Mouse (Mus musculus) G1E (cell line): ENCODE measurements around the gene Vps11.

Source experiments
- CTCF ChIP-seq: IDR thresholded peaks from 2 replicates; pipeline ENCODE4 v1.5.1; 2012; ENCODE audit warnings: low read depth, low read length, inconsistent platforms, mixed read lengths
- GATA1 ChIP-seq: IDR thresholded peaks from 2 replicates; pipeline ENCODE4 v1.6.1; 2012; ENCODE audit warnings: borderline replicate concordance, low read length, inconsistent platforms, mixed read lengths
- GATA2 ChIP-seq: IDR thresholded peaks from 2 replicates; pipeline ENCODE4 v1.6.1; 2012; ENCODE audit warnings: low read depth, low read length, inconsistent platforms, borderline replicate concordance
- POLR2AphosphoS5 ChIP-seq: IDR thresholded peaks from 2 replicates; pipeline ENCODE4 v1.6.1; 2012; ENCODE audit warnings: low read depth, low read length, inconsistent platforms; ENCODE audit not compliant: insufficient replicate concordance
- TAL1 ChIP-seq: conservative IDR thresholded peaks from 2 replicates; pipeline ENCODE4 v1.6.1; 2012; ENCODE audit warnings: low read depth, low read length, inconsistent platforms, mixed read lengths

- TF ChIP-seq CTCF (no peak), TAL1 (no peak), GATA1 (no peak), POLR2AphosphoS5 (no peak), GATA2 (no peak)
Observed at GRCm38 (mm10) chr9:44353142-44353541, 8.3 kb downstream of the Vps11 start.
